Mouse (Mus musculus) intestine, embryonic 15.5 days (tissue): ENCODE data around the gene Tnk2. TPM values are rescaled to one million over a fixed set of nuclear protein-coding genes. Genes with fewer than 3 reads are reported as not detected.
A peak's percentile ranks its signal among the peaks of the same experiment; 100 is the strongest.

Experiments used
- ATAC-seq: fragments of 200-750 bp; cut with Nextera tagmentation; 2 replicates; pipeline ENCODE4 v1.8.0; 2017; ENCODE audit warnings: moderate TSS enrichment, moderate library complexity
- H3K27ac ChIP-seq: fragments of 300-500 bp; sonication (generic); 2 replicates; pipeline ENCODE4 v1.5.1; 2015; ENCODE audit warnings: mild to moderate bottlenecking, inconsistent platforms
- H3K27me3 ChIP-seq: fragments of 300-500 bp; sonication (generic); replicated peaks from 2 replicates; pipeline ENCODE4 v1.6.1; 2015; ENCODE audit warnings: inconsistent platforms
- H3K36me3 ChIP-seq: fragments of 300-500 bp; sonication (generic); 2 replicates; pipeline ENCODE4 v1.6.1; 2015; ENCODE audit warnings: inconsistent platforms
- H3K4me1 ChIP-seq: fragments of 300-500 bp; sonication (generic); replicated peaks from 2 replicates; pipeline ENCODE4 v1.6.1; 2015; ENCODE audit warnings: inconsistent platforms
- H3K4me2 ChIP-seq: fragments of 300-500 bp; sonication (generic); replicated peaks from 2 replicates; pipeline ENCODE4 v1.6.1; 2015; ENCODE audit warnings: mild to moderate bottlenecking, inconsistent platforms
- H3K4me3 ChIP-seq: fragments of 300-500 bp; sonication (generic); replicated peaks from 2 replicates; pipeline ENCODE4 v1.5.1; 2015; ENCODE audit warnings: inconsistent platforms
- H3K9ac ChIP-seq: fragments of 300-500 bp; sonication (generic); 2 replicates; pipeline ENCODE4 v1.6.1; 2015; ENCODE audit warnings: inconsistent platforms
- H3K9me3 ChIP-seq: fragments of 300-500 bp; sonication (generic); 2 replicates; pipeline ENCODE4 v1.6.1; 2016; ENCODE audit warnings: inconsistent platforms
- WGBS: fragments of 180-500 bp; shearing (Covaris S2); methylation state at CpG from one replicate; pipeline ENCODE4 v1.1.7; 2015; 5-methylcytosine and 5-hydroxymethylcytosine counted together
- polyA plus RNA-seq: library from polyadenylated mRNA; unstranded; fragments of >200 nt; fragmentation: Nextera tagmentation; extraction: Ambion mirVana; gene quantifications from 2 replicates; pipeline ENCODE4 v1.2.1, GENCODE M21; 2015

Gene Tnk2
- polyA plus RNA-seq, 1 experiment from 2014 or later = 9.2 TPM

GRCm38 (mm10) chr16:32674121-32674740 lies 30.6 kb downstream of the Tnk2 start:
- ATAC-seq = no peak
- no peaks in the 10 kb centered on the region for H3K27me3 ChIP-seq
- H3K4me3 ChIP-seq = no peak overlapping the region
- 89% methylated on average over 17 of the region's 17 CpGs for WGBS
- no peak overlapping the region; the same call in 1 of the 2 replicates for H3K9ac ChIP-seq
- no peak overlapping the region for H3K4me2 ChIP-seq
- no peak overlapping the region for H3K27ac ChIP-seq
- H3K36me3 ChIP-seq = peaks cover 26% of the 10 kb centered on the region
- H3K4me1 ChIP-seq = peaks cover 40% of the 10 kb centered on the region
- H3K9me3 ChIP-seq = no peaks in the 10 kb centered on the region

DNA sequence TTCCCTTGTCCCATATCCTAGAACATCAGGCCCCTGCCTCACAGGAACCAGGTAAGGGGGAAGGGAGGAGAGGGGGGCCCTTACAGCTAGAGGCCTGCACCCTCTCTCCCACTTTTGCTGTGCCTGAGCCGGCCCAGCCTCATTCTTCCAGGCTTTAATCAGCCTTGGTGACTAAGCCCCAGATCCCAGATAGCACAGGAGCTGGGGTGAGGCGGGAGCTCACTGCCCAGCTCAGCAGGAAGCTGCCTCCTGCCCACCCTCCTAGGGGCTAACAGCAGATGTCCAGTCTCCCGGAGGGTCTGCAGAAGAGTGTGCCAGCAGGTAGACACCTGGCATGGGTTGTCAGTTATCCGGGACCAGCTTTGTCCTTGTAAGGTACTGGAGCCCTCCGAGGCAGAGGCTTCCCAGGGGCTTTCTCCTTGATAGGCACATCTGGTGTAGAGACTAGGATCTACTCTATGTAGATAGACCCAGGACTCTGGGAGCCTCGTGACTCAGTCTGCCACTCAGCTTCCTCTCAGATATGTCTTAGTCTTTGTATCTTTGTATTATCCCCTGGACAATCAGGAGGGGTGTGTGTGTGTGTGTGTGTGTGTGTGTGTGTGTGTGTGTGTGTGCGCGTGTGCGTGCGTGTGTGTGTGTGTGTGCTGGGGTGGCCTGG lies 33.5 kb downstream of the Tnk2 start:
- Histone ChIP-seq H3K4me2 (no peak overlapping the region), H3K27ac (peak overlapping the region; percentile 41; the same call in 1 of the 2 replicates), H3K4me3 (no peak overlapping the region), H3K27me3 (no peaks in the 10 kb centered on the region), H3K4me1 (peaks cover 29% of the 10 kb centered on the region), H3K9me3 (no peaks in the 10 kb centered on the region), H3K9ac (no peak overlapping the region), H3K36me3 (peaks cover 31% of the 10 kb centered on the region)
- no peak for ATAC-seq
- 79% methylated on average over 10 of the region's 10 CpGs for whole genome bisulfite sequencing

- H3K27me3 ChIP-seq = no peaks in the 10 kb centered on the region
- 0 out of 2 replicates have a peak, but pooled peaks have one; percentile 8 for ATAC-seq
- H3K9me3 ChIP-seq = no peaks in the 10 kb centered on the region
- no peak overlapping the region for H3K4me3 ChIP-seq
- H3K27ac ChIP-seq = peak overlapping the region; percentile 15; the same call in 1 of the 2 replicates
- H3K9ac ChIP-seq = no peak overlapping the region
- peaks cover 22% of the 10 kb centered on the region for H3K4me1 ChIP-seq
- peaks cover 34% of the 10 kb centered on the region for H3K36me3 ChIP-seq
- H3K4me2 ChIP-seq = no peak overlapping the region
- 73% methylated on average over 14 of the region's 14 CpGs for WGBS
Observed at GRCm38 (mm10) chr16:32677903-32678302, 34.2 kb downstream of the Tnk2 start.

DNA sequence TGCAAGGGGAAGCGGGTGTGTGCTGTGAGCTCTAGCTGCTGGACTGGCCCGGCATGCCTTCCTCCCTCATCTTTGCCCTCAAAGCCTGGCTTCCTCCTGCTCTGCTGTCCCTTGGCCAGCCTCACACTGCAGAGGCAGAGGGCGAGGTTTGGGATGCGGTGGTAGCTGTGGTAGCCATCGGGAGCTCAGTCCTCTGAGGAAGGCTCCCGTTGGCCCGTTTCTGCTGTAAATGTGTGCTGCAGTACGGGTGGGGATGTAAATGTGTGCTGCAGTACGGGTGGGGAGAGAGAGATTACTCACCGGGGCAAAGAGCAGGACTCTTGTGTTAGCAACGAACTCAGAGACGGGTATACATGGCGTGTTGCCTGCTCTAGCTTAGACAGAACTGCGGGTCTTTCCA lies 35.1 kb downstream of the Tnk2 start:
- H3K4me3 ChIP-seq = no peak overlapping the region
- H3K9ac ChIP-seq = no peak overlapping the region
- 0 out of 2 replicates have a peak overlapping the region, but pooled peaks have one; percentile 11 for H3K4me2 ChIP-seq

GRCm38 (mm10) chr16:32679976-32680375 lies 36.3 kb downstream of the Tnk2 start:
- peaks cover 10% of the 10 kb centered on the region for H3K4me1 ChIP-seq
- no peaks in the 10 kb centered on the region for H3K9me3 ChIP-seq
- H3K9ac ChIP-seq = no peak overlapping the region
- no peaks in the 10 kb centered on the region for H3K27me3 ChIP-seq
- H3K36me3 ChIP-seq = peaks cover 39% of the 10 kb centered on the region
- H3K27ac ChIP-seq = no peak overlapping the region
- no peak overlapping the region for H3K4me3 ChIP-seq
- no peak for ATAC-seq
- no peak overlapping the region for H3K4me2 ChIP-seq
- 89% methylated on average over 16 of the region's 16 CpGs for WGBS

More for the DNA sequence above, 35.1 kb downstream of the Tnk2 start:
- WGBS = 56% methylated on average over 14 of the region's 14 CpGs
- Histone ChIP-seq H3K4me1 (peaks cover 20% of the 10 kb centered on the region), H3K36me3 (peaks cover 39% of the 10 kb centered on the region), H3K27ac (peak overlapping the region; percentile 66), H3K9me3 (no peaks in the 10 kb centered on the region), H3K27me3 (no peaks in the 10 kb centered on the region)
- ATAC-seq = peak; percentile 67

- no peak for ATAC-seq
- WGBS = 84% methylated on average over 6 of the region's 6 CpGs
- no peak overlapping the region for H3K9ac ChIP-seq
- no peak overlapping the region for H3K27ac ChIP-seq
- H3K36me3 ChIP-seq = peaks cover 36% of the 10 kb centered on the region
- no peaks in the 10 kb centered on the region for H3K27me3 ChIP-seq
- H3K4me3 ChIP-seq = no peak overlapping the region
- H3K4me2 ChIP-seq = no peak overlapping the region
- H3K9me3 ChIP-seq = no peaks in the 10 kb centered on the region
- peaks cover 10% of the 10 kb centered on the region for H3K4me1 ChIP-seq
Observed at GRCm38 (mm10) chr16:32680806-32681205, 37.1 kb downstream of the Tnk2 start.

GRCm38 (mm10) chr16:32682194-32682593 lies 38.5 kb downstream of the Tnk2 start:
- Histone ChIP-seq H3K9ac (no peak overlapping the region), H3K4me1 (peaks cover 10% of the 10 kb centered on the region), H3K27ac (no peak overlapping the region), H3K4me2 (no peak overlapping the region), H3K4me3 (no peak overlapping the region), H3K36me3 (peaks cover 26% of the 10 kb centered on the region), H3K27me3 (no peaks in the 10 kb centered on the region), H3K9me3 (no peaks in the 10 kb centered on the region)
- 33% methylated on average over 5 of the region's 5 CpGs for WGBS
- no peak for ATAC-seq

GRCm38 (mm10) chr16:32682841-32683240 lies 39.2 kb downstream of the Tnk2 start:
- Histone ChIP-seq H3K36me3 (peaks cover 26% of the 10 kb centered on the region), H3K4me2 (no peak overlapping the region), H3K9ac (no peak overlapping the region), H3K9me3 (no peaks in the 10 kb centered on the region), H3K27ac (no peak overlapping the region), H3K4me1 (peaks cover 8% of the 10 kb centered on the region), H3K4me3 (no peak overlapping the region), H3K27me3 (no peaks in the 10 kb centered on the region)
- ATAC-seq = no peak
- 88% methylated on average over 4 of the region's 4 CpGs for WGBS

DNA sequence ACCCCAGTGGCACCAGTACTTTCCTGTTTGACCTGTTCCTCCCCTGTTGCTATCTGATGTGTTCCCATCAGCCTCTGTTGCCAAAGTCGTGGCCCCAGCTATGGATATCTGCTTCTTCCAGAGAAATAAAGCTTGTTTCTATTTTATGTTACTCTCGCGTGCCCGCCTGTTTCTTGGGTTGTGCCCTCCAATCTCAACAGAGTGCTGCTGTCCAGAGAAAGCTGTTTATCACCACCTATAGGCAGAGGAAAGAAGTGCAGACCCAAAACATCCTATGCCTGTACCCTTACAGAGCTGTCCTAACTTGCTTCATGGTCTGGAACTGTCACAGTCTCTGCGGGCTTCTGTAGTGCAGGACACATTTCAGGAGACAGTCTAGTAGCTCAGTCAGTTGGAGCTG lies 39.7 kb downstream of the Tnk2 start:
- H3K4me2 ChIP-seq = no peak overlapping the region
- no peaks in the 10 kb centered on the region for H3K27me3 ChIP-seq
- H3K27ac ChIP-seq = no peak overlapping the region
- H3K9ac ChIP-seq = no peak overlapping the region
- no peak overlapping the region for H3K4me3 ChIP-seq
- H3K36me3 ChIP-seq = peaks cover 26% of the 10 kb centered on the region
- no peaks in the 10 kb centered on the region for H3K9me3 ChIP-seq
- WGBS = 69% methylated on average over 5 of the region's 5 CpGs
- ATAC-seq = no peak; the same call in 1 of the 2 replicates
- H3K4me1 ChIP-seq = peaks cover 4% of the 10 kb centered on the region; the same call in 1 of the 2 replicates

DNA sequence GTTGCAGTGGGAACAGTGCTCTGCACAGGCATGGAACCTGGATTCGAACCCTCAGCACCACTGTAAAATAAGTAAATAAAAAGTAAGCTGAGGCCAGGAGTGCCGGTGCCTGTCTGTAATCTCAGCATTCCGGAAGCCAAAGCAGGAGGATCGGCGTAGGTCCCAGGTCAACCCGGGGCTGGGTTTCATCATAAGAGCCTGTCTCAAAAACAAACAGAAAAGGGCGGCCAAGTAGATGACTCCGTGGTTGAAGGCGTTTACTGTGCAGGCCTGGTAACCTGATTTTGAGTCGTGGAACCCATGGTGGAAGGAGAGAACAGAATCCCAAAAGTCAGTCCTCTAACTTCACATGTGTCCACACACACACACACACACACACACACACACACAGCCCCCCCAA lies 41.7 kb downstream of the Tnk2 start:
- no peak for ATAC-seq
- Histone ChIP-seq H3K4me2 (no peak overlapping the region), H3K4me1 (no peaks in the 10 kb centered on the region), H3K9ac (no peak overlapping the region), H3K36me3 (peaks cover 16% of the 10 kb centered on the region), H3K4me3 (no peak overlapping the region), H3K27me3 (no peaks in the 10 kb centered on the region), H3K27ac (no peak overlapping the region), H3K9me3 (no peaks in the 10 kb centered on the region)
- 39% methylated on average over 10 of the region's 10 CpGs for WGBS

- H3K4me1 ChIP-seq = no peaks in the 10 kb centered on the region
- H3K4me3 ChIP-seq = no peak overlapping the region
- no peaks in the 10 kb centered on the region for H3K9me3 ChIP-seq
- 49% methylated on average over 5 of the region's 5 CpGs for WGBS
- ATAC-seq = no peak
- no peak overlapping the region for H3K4me2 ChIP-seq
- H3K9ac ChIP-seq = no peak overlapping the region
- H3K36me3 ChIP-seq = peaks cover 11% of the 10 kb centered on the region
- no peak overlapping the region for H3K27ac ChIP-seq
- no peaks in the 10 kb centered on the region for H3K27me3 ChIP-seq
Observed at GRCm38 (mm10) chr16:32685998-32686397, 42.3 kb downstream of the Tnk2 start.

GRCm38 (mm10) chr16:32687221-32687620 lies 43.5 kb downstream of the Tnk2 start:
- H3K9ac ChIP-seq = no peak overlapping the region
- no peak overlapping the region for H3K27ac ChIP-seq
- WGBS = 76% methylated on average over 5 of the region's 5 CpGs
- ATAC-seq = no peak
- H3K4me3 ChIP-seq = no peak overlapping the region
- no peaks in the 10 kb centered on the region for H3K27me3 ChIP-seq
- H3K4me1 ChIP-seq = no peaks in the 10 kb centered on the region
- peaks cover 8% of the 10 kb centered on the region; the same call in 1 of the 2 replicates for H3K36me3 ChIP-seq
- no peaks in the 10 kb centered on the region for H3K9me3 ChIP-seq
- H3K4me2 ChIP-seq = no peak overlapping the region

DNA sequence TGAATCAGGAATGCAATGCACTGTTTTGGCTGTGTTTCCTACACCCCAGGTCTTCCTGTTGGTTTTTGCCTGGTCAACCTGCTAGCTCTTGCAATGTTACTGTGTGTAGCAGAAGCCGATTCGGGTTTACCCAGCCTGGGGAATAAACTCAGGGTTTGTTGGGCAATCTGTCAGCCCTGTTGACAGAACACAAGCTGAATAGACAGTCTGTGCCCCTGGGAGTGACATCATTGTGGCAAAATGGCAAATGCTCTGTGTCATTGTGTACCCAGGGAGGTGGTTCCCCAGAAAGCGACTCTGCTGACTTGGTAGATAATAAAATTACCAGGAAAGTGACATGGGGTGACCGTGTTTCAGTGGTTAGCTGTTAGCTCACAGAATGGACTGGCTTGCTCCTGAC lies 45.1 kb downstream of the Tnk2 start:
- 34% methylated on average over 4 of the region's 4 CpGs for WGBS
- H3K9me3 ChIP-seq = no peaks in the 10 kb centered on the region
- no peak overlapping the region for H3K27ac ChIP-seq
- no peak overlapping the region for H3K4me2 ChIP-seq
- no peaks in the 10 kb centered on the region for H3K36me3 ChIP-seq
- no peaks in the 10 kb centered on the region for H3K27me3 ChIP-seq
- ATAC-seq = peak; percentile 35; the same call in 1 of the 2 replicates
- no peak overlapping the region for H3K9ac ChIP-seq
- H3K4me3 ChIP-seq = no peak overlapping the region
- no peaks in the 10 kb centered on the region for H3K4me1 ChIP-seq
